Mouse (Mus musculus): ENCODE data around the gene Birc2.

The Birc2 gene

GRCm38 (mm10) chr9:7786086-7786485 lies 50.8 kb downstream of the Birc2 start:
- DNase-seq (ENCODE audit: low spot score in 2 of 2), result no peak

- no peak for DNase-seq (ENCODE audit: low spot score in 2 of 2)
These were observed 51.5 kb downstream of the Birc2 start for GRCm38 (mm10) chr9:7785396-7785795.

GRCm38 (mm10) chr9:7784615-7785012 lies 52.2 kb downstream of the Birc2 start:
- DNase-seq (ENCODE audit: low spot score in 2 of 2), result no peak

DNA sequence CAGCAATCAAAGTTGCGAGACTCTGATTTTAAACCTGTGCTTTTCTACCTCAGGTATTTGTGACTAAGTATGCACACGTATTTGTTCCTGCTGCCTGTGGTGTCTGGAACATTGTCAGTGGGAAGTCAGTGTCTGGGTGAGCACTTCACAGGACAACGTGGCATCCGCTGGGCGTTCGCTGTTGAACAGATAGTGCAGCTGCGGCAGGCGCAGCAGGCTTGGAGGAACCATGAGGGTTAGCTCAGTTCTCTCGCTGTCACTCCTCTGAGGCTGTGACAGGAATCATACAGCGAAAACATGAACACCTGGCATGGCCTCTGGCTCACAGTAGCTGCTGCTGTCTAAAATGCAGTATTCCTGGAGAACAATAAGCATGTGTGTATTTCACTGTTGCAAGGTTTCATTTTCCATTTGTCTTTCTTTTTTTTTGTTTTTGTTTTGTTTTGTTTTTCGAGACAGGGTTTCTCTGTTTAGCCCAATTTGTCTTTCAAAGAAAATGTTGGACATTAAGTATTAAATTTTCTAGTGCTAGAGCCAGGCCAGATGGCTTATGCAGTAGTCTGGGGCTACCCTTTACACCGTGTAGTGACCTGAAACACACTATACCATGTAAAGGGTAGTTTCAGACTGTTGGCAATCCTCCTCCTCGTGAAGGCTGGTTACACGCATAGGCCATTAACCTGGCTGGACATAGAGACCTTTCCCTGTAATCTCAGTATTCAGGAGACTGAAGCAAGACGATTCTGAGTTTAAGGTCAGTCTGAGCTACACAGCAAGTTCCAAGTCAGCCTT lies 52.8 kb downstream of the Birc2 start:
- DNase-seq (ENCODE audit: low spot score in 2 of 2), result no peak

DNA sequence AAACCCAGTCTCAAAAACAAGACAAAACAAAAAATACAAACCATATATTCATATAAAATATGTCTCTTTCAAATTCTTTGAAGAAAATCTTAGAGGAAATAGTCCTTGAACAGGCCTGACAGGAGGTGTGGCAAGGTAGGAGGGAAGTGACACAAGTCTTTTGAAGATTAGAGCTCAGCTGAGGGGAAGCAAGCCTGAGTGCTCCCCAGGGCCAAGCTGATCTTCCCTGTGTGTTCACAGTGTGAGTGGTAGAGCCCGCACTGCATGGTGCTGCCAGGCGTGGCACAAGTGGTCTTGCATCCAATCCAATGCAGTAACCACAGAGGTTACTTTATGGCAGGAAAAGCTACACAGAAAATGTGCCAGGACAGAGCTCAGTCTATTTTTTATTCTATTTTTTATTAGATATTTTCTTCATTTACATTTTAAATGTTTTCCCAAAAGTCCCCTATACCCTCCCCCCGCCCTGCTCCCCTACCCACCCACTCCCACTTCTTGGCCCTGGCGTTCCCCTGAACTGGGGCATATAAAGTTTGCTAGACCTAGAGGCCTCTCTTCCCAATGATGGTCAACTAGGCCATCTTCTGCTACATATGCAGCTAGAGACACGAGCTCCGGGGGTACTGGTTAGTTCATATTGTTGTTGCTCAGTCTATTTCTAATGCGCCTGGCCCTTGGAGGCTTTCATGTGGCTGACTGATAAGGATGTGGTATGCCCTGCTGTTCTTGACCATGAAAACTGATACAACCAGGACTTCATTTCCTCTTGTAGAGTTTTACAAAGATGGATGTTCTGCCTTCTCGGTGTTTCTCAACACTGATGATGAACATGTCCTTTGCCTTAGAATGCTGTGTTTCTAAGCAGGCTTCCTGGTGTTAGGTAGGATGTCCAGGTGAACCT lies 56.4 kb downstream of the Birc2 start:
- no peak for DNase-seq (ENCODE audit: low spot score in 2 of 2)

DNA sequence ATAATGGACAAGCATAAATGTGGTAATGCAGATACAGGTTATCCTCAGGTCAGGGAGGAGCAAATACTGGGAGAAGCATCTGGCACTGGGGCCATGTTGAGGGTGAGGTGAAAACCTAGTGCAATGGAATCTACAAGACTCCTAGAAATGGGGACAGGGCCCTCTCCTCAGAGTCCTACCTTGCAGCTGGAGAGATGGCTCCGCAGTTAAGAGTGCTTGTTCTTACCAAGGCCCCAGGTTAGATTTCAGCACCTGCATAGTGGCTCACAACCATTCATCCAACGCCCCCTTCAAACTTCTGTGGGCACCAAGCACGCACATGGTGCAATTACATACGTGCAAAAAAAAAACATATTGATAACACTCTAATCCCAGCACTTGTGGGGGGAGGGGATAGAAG lies 57.1 kb downstream of the Birc2 start:
- no peak for DNase-seq (ENCODE audit: low spot score in 2 of 2)

DNA sequence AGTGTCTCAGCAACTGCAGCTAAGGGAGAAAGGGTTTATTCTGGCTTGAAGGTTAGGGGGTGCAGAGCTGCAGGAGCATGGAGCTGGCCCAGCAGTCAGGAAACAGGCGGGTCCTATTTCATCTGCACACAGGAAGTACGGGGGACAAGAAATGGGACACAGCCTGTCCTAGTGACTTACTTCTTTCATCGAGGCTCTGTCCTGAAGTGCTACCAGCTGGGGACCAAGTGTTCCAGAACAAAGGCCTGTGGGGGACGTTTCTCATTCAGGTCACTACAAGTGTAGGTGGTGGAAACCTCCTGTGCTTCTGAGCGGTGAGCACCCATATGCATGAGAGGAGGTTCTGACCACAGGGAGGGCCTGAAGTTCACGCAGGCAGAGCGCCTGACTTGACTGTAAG lies 58.1 kb downstream of the Birc2 start:
- no peak for DNase-seq (ENCODE audit: low spot score in 2 of 2)

DNA sequence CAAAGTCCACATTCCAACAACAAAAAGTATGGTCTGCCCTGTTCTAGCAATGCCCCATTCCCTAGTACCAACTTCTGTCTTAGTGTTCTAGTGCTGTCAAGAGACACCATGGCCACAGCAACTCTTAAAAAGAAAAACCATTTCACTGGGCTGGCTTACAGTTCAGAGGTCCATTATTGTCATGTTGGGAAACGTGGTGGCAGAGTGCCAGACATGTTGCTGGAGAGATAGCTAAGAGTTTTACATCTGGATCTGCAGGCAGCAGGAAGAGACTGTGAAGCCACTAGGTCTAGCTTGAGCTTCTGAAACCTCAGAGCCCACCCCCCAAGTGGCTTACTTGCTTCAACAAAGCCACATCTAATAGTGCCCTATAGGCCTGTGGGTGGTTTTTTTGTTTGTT lies 59.2 kb downstream of the Birc2 start:
- no peak for DNase-seq (ENCODE audit: low spot score in 2 of 2)

GRCm38 (mm10) chr9:7776940-7777339 lies 59.9 kb downstream of the Birc2 start:
- no peak for DNase-seq (ENCODE audit: low spot score in 2 of 2)

DNA sequence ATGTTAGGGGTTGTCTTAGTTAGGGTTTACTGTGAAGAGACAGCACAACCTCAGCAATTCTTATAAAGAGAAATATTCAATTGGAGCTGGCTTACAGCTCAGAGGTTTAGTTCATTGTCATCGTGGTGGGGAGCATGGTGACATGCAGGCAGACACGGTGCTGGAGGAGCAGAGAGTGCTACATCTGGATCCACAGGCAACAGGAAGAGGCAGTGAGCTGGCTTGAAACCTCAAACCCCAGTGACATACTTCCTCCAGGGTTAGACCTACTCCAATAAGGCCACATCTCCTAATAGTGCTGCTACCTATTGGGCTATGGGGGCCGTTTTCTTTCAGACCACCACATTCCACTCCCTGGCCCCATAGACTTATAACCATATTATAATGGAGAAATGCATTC lies 60.9 kb downstream of the Birc2 start:
- no peak for DNase-seq (ENCODE audit: low spot score in 2 of 2)

GRCm38 (mm10) chr9:7775011-7775410 lies 61.9 kb downstream of the Birc2 start:
- no peak for DNase-seq (ENCODE audit: low spot score in 2 of 2)

DNA sequence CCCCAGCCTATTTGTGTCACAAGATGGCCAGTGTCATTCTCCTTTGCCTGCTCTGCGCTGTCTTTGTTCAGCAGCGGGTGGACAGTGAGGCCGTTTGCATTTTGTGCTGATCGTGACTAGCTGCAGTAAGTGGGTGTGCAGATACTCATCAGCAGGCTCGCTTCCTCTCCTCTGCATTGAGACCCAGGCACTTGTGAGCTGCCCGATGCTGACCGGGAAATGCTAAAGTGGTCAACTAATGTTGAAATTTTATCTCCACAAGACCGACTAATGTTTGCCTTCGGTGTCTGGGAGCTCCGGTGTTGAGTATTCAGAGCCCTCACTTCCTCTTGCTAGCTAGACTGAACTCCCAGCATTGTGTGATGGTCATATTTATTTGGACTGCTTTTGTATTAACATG lies 62.3 kb downstream of the Birc2 start:
- no peak for DNase-seq (ENCODE audit: low spot score in 2 of 2)

DNA sequence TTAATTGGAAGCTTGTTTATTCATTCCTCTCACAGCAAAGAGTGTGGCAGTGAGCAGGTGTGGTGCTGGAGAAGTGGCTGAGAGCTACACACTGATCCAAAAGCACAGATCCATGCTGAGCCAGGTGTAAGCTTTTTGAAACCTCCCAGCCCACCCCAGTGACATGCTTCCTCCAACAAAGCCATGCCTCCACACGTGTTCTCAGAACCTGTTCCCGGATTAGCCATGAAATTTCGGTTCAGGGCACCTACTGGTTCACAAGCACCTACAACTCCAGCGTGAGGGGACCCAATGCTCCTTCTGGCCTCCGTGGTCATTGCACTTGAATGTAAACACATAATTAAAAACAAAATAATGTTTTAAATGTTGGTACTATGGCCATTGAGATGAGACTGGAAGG lies 63.2 kb downstream of the Birc2 start:
- no peak for DNase-seq (ENCODE audit: low spot score in 2 of 2)

GRCm38 (mm10) chr9:7772773-7773454 lies 64.0 kb downstream of the Birc2 start:
- DNase-seq (ENCODE audit: low spot score in 2 of 2), result no peak

DNA sequence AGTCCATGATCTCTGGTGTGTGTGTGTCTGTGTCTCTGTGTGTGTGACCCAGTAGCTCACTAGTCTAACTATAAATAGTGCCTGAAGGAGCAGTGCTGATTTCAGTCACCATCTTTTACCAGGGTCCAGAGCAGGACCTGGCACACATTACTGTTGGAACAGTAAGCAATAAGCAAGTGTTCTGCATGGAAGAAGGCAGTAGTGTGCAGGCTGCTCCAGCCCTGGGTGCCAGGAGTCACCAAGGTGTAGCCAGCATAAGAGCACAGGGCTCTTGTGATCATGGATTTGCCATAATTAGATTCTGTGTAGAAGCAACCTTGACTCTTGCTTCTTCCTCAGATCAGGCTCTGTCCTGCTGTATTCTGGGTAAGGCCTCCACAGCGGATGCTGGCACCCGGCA lies 64.5 kb downstream of the Birc2 start:
- no peak for DNase-seq (ENCODE audit: low spot score in 2 of 2)

DNA sequence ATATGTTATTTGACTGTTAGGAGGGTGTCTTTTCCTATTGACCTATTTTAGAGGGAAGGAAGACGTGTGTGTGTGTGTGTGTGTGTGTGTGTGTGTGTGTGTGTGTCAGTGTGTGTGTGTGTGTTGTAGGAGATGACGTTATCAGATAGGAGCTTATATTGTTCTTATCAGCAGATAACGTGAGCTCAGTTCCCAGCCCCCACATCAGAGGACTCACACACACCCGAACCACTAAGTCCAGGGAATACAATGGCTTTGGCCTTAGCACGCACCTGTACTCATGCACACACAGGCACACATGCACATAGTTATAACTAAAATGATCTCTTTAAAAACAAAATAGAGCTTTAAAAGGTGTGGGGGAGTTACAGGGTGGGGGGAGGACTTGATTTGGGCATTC lies 67.4 kb downstream of the Birc2 start:
- DNase-seq (ENCODE audit: low spot score in 2 of 2), result no peak

DNA sequence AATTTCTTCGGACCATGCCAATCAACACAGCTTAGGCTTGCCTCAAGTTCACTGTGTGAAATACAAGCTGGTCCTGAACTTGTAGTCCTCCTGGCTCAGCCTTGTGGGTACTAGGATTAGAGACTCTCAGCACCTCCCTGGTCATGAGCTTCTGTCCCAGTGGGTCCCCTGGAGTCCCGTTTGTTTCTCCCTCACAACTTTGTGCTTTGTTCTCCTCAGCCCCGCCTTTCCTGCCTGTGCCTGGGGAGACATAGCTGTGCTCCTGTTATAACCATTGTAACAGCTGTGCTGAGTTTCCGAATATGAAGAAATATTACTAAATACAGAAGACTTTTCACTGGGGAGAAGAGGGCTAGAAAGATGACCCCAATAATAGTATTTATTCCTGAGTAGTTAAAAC lies 67.8 kb downstream of the Birc2 start:
- no peak for DNase-seq (ENCODE audit: low spot score in 2 of 2)
